Mouse (Mus musculus): ENCODE data around the gene Lyzl4. TPM values are rescaled to one million over a fixed set of nuclear protein-coding genes. Genes with fewer than 3 reads are reported as not detected.

Lyzl4 gene
- polyA plus RNA-seq, 1 experiment from 2014 or later: not detected

DNA sequence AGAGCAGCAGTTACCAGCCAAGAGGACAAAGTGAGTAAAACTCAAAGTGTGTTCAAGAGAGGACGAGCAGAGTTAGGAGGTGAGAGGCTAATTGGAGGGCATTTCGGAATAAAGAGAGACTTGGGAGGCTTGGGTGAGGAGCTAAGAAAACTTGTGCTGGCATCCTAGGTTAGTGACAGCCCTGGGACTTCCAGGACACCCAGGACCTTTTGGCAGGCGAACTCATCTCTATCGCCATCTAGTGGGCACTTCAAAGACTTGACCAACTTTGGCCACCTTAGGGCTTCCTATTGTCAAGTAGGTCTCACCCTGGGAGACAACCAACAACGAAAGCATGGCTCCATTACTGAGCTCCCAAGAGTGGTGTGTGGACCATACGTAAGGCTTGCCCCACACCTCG lies 29.4 kb upstream of the Lyzl4 start:
- Histone ChIP-seq H3K27ac (no peak overlapping the region), H3K9me3 (no peaks in the 10 kb centered on the region), H3K4me2 (no peak overlapping the region), H3K4me3 (replicated peaks) (no peak overlapping the region), H3K4me1 (peaks cover 29% of the 10 kb centered on the region), H3K36me3 (replicated peaks) (no peaks in the 10 kb centered on the region), H3K9ac (no peak overlapping the region), H3K27me3 (peaks cover 36% of the 10 kb centered on the region)
- 19% methylated on average over 7 of the region's 7 CpGs for WGBS
- no peak for ATAC-seq (ENCODE audit: low FRiP score)

DNA sequence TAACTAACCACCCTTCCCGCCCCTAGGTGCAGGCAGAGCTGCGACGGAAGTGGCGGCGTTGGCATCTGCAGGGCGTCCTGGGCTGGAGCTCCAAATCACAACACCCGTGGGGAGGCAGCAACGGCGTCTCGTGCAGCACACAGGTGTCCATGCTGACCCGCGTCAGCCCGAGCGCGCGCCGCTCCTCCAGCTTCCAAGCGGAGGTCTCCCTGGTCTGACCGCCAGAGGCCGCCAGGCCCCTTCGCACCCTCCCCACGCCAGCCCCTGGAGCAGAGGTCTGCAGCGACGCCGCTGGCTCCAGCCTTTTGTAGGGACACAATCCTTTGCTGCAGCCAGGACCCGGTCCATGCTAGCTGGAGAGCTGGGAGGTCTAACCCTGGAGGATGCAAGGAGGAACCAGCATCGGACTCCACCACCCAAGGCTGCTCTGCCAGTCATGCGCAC lies 27.5 kb upstream of the Lyzl4 start:
- H3K27me3 ChIP-seq: peaks cover 36% of the 10 kb centered on the region
- H3K4me1 ChIP-seq: peaks cover 29% of the 10 kb centered on the region

DNA sequence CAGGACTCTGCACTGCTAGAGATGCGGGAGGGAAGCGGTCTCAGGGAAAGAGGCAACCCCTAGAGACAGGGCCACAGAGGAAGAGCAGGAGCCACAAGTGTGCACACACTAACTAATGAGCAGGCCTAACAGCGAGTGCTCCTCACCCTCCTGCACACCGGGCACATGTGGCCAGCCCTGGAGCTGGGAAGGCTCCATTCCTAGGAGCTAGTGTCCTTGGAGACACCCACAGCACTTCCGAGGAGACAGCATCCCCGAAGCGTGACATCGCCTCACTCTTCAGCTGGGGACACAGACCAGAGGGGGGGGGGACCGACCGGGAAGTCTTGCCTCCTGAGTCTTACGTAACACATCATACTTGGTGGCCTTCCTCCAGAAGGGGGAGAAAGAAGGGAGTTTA lies 25.9 kb upstream of the Lyzl4 start:
- Histone ChIP-seq H3K9me3 (no peaks in the 10 kb centered on the region), H3K36me3 (replicated peaks) (no peaks in the 10 kb centered on the region), H3K27me3 (peaks cover 36% of the 10 kb centered on the region), H3K4me3 (replicated peaks) (no peak overlapping the region), H3K4me1 (peaks cover 29% of the 10 kb centered on the region), H3K9ac (no peak overlapping the region), H3K27ac (0 out of 2 replicates have a peak overlapping the region, but pooled peaks have one; percentile 3), H3K4me2 (no peak overlapping the region)
- ATAC-seq (ENCODE audit: low FRiP score): no peak
- 81% methylated on average over 11 of the region's 11 CpGs for WGBS

More for the DNA sequence above, 27.5 kb upstream of the Lyzl4 start:
- WGBS: under 1% methylated on average over 28 of the region's 28 CpGs
- no peaks in the 10 kb centered on the region for H3K9me3 ChIP-seq
- no peak overlapping the region for H3K27ac ChIP-seq
- no peaks in the 10 kb centered on the region for H3K36me3 ChIP-seq (replicated peaks)
- peak overlapping the region; percentile 68 for H3K4me2 ChIP-seq
- H3K4me3 ChIP-seq (replicated peaks): peak overlapping the region; percentile 35
- H3K9ac ChIP-seq: peak overlapping the region; percentile 38
- peak; percentile 80 for ATAC-seq (ENCODE audit: low FRiP score)

DNA sequence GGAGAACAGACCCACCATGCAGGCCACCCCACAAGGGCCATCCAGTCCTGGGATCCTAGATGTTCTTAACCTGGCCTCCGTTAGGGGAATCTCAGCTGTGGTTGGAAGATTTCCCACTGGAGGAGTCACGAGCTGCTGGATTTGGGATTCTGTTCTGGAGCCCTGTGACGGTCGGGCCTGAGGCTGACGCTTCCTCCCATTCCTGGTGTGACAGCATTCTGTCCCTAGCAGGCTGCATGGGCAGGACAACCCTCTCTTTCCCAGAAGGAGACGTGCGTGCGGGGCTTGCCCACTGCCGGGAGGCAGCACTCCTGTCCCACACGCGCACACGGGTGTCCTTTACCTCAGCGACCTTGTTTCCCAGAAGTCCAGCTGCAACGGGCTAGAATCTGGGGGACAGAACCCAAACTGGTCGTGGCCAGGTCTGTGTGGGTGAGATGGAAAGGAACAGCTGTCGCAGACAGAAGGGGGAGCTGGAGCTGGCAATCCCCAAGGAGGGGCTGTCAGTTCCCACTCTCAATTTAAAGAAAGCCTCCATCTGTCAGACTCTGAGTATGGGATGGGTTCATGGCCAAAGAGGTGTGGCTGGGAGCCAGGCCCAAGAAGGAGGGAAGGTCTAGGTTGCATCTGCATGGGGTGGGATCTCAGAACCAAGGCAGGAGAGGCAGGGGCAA lies 25.2 kb upstream of the Lyzl4 start:
- WGBS: 73% methylated on average over 16 of the region's 16 CpGs
- Histone ChIP-seq H3K36me3 (replicated peaks) (no peaks in the 10 kb centered on the region), H3K4me1 (peaks cover 26% of the 10 kb centered on the region), H3K9me3 (no peaks in the 10 kb centered on the region), H3K4me3 (replicated peaks) (no peak overlapping the region), H3K9ac (no peak overlapping the region), H3K4me2 (no peak overlapping the region), H3K27ac (peak overlapping the region; percentile 43; the same call in 1 of the 2 replicates), H3K27me3 (peaks cover 36% of the 10 kb centered on the region)
- peak; percentile 17; the same call in 1 of the 2 replicates for ATAC-seq (ENCODE audit: low FRiP score)

DNA sequence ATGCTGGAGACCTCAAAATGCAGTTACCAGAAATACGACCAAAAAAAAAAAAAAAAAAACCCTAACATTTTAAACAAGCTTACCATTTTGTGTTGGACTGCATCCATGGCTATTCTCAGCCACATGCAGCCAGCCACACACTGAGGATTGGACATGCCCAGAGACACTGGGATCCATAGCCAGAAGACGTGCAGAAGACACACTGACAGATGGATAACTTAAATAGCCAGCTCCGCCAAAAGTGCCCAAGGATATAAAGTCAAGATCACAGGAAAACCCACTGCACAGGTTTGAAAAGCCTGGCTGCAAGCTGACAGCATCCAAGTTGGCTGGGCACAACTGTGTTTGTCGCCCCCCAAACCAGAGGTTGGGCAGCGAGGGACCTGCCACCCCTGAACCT lies 22.2 kb upstream of the Lyzl4 start:
- WGBS: 79% methylated on average over 5 of the region's 5 CpGs
- Histone ChIP-seq H3K36me3 (replicated peaks) (no peaks in the 10 kb centered on the region), H3K4me3 (replicated peaks) (no peak overlapping the region), H3K27ac (no peak overlapping the region), H3K9me3 (no peaks in the 10 kb centered on the region), H3K4me1 (peaks cover 8% of the 10 kb centered on the region; the same call in 1 of the 2 replicates), H3K27me3 (peaks cover 16% of the 10 kb centered on the region), H3K9ac (no peak overlapping the region), H3K4me2 (no peak overlapping the region)
- ATAC-seq (ENCODE audit: low FRiP score): no peak

DNA sequence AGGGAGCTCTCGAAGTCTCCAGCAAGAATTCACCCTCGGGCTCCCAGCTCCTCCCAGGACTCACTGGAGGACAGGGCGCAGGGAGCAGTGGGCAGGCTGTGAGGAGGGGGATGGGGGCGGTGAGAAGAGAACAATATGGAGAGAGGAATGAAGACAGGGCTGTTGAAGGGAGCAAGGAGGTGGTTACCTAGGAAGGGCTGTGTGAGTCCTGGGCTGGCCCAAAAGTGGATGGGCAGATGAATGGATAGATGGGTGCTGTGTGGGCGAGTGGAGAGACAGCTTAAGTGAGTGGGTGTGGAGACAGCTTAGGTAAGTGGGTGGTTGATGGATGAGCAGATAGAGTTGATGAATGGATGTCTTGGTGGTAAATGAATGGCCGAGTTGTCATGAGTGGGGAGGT lies 21.6 kb upstream of the Lyzl4 start:
- 80% methylated on average over 6 of the region's 6 CpGs for WGBS
- Histone ChIP-seq H3K4me1 (peaks cover 7% of the 10 kb centered on the region; the same call in 1 of the 2 replicates), H3K9me3 (no peaks in the 10 kb centered on the region), H3K27me3 (peaks cover 10% of the 10 kb centered on the region), H3K9ac (no peak overlapping the region), H3K4me2 (no peak overlapping the region), H3K27ac (no peak overlapping the region), H3K36me3 (replicated peaks) (no peaks in the 10 kb centered on the region), H3K4me3 (replicated peaks) (no peak overlapping the region)
- ATAC-seq (ENCODE audit: low FRiP score): no peak

DNA sequence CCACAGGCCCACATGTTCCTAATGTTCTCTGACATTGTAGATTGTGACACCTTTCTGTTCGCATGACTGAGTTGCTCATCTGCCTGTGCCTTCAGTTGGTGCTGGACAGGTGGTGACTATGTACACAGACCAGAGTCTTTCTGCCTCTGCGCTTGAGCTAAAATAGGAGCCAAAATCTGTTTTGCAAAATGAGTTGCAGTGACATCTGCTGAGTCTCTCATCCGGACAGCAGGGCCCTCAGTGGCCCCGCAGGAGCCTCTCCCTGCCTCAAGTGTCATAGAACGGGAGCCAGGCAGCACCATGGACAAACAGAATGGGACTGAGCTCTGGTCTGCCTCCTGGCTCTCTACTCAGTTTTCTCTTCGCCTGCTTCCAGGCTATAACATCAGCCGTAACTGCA lies 17.9 kb upstream of the Lyzl4 start:
- Histone ChIP-seq H3K4me3 (replicated peaks) (no peak overlapping the region), H3K27ac (no peak overlapping the region), H3K4me2 (no peak overlapping the region), H3K9me3 (no peaks in the 10 kb centered on the region), H3K27me3 (no peaks in the 10 kb centered on the region), H3K9ac (no peak overlapping the region), H3K4me1 (no peaks in the 10 kb centered on the region; the same call in 1 of the 2 replicates), H3K36me3 (replicated peaks) (no peaks in the 10 kb centered on the region)
- no peak for ATAC-seq (ENCODE audit: low FRiP score)
- 85% methylated on average over 7 of the region's 7 CpGs for WGBS

DNA sequence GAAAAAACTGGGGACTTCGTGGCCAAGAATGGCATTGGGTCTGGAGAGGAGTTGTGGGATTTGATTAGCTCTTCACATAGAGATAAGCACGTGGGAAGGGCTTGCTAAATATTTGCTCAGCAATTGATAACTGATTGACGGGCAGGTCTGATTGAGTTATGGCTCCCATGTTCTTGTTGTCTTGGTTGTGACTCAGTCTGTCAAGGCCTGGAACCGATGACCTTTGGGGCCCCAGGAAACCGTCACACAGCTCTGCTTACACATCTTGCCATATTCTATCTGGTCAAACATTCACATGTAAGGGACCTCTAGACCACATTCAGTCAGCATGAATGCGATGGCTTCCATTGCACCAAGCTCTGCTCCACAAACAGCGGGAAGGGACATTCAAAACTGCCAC lies 16.4 kb upstream of the Lyzl4 start:
- Histone ChIP-seq H3K4me1 (no peaks in the 10 kb centered on the region; the same call in 1 of the 2 replicates), H3K4me3 (replicated peaks) (no peak overlapping the region), H3K27ac (no peak overlapping the region), H3K36me3 (replicated peaks) (no peaks in the 10 kb centered on the region), H3K4me2 (no peak overlapping the region), H3K27me3 (no peaks in the 10 kb centered on the region), H3K9me3 (no peaks in the 10 kb centered on the region), H3K9ac (no peak overlapping the region)
- WGBS: 89% methylated on average over 7 of the region's 7 CpGs
- ATAC-seq (ENCODE audit: low FRiP score): no peak

DNA sequence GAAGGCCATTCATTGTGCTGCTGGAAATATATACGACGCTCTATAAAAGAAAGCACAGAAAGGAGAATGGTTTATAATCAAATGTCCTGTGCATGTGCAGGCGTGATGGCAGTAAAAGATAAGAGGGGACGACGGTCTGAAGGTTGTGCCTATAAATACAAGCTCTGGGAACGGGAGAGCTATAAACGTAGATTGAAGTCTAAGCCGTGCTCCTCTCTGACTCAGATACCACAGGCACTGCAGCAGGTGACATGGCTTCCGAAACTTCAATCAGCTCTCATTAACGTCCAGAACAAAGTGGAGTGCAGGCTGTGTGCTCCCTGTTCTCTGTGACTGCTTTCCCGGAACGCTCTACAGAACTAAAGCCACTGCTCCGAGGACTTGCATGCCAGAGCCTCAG lies 15.2 kb upstream of the Lyzl4 start:
- WGBS: 79% methylated on average over 13 of the region's 13 CpGs

DNA sequence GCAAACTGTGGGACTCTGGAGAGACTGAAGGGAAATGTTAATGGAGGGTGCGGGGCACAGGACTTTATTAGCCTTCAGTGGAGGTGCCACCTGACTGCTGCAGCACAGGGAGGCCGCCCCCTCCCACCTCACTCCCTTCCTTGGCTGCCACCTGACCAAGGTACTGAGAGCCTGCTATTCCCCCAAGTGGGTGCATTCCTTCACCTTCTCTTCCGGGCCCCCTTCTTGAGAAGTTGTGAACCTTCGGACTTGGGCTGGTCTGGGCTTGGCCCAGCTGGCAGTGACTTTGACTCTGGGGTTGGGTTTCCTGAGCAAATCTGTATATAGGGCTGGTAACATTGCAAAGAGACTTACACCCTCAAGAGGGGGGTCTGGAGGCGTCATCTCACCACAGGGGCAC lies 14.4 kb upstream of the Lyzl4 start:
- 93% methylated on average over 5 of the region's 5 CpGs for WGBS
- Histone ChIP-seq H3K4me2 (no peak overlapping the region), H3K9ac (no peak overlapping the region), H3K27ac (no peak overlapping the region), H3K4me1 (no peaks in the 10 kb centered on the region; the same call in 1 of the 2 replicates), H3K9me3 (no peaks in the 10 kb centered on the region), H3K27me3 (no peaks in the 10 kb centered on the region), H3K4me3 (replicated peaks) (no peak overlapping the region), H3K36me3 (replicated peaks) (no peaks in the 10 kb centered on the region)
- no peak for ATAC-seq (ENCODE audit: low FRiP score)

More for the DNA sequence above, 15.2 kb upstream of the Lyzl4 start:
- Histone ChIP-seq H3K4me3 (replicated peaks) (no peak overlapping the region), H3K4me1 (no peaks in the 10 kb centered on the region; the same call in 1 of the 2 replicates), H3K27ac (no peak overlapping the region), H3K36me3 (replicated peaks) (no peaks in the 10 kb centered on the region), H3K9me3 (no peaks in the 10 kb centered on the region), H3K4me2 (no peak overlapping the region), H3K9ac (no peak overlapping the region), H3K27me3 (no peaks in the 10 kb centered on the region)
- ATAC-seq (ENCODE audit: low FRiP score): no peak

DNA sequence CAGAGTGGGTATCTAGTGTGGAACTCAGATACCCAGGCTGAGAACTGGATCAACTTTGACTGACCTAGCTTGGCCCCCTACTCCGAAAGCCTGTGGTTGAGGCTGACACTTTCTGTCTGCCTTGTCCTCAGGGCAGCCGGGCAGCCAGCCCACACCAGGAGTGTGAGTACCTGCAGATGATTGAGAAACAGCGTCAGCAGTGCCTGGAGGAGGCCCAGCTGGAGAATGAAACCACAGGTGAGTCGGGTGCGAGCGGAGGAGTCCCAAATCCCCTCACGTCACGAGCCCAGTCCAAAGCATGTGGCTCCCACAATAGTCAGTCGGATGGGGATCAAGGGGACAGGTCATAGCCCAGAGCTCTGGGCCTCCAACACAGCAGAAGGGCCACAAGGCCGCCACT lies 11.8 kb upstream of the Lyzl4 start:
- no peak overlapping the region for H3K4me2 ChIP-seq
- H3K27me3 ChIP-seq: no peaks in the 10 kb centered on the region
- H3K4me3 ChIP-seq (replicated peaks): no peak overlapping the region
- H3K9me3 ChIP-seq: no peaks in the 10 kb centered on the region
- no peak overlapping the region for H3K27ac ChIP-seq
- WGBS: 90% methylated on average over 10 of the region's 10 CpGs
- H3K4me1 ChIP-seq: no peaks in the 10 kb centered on the region
- no peak for ATAC-seq (ENCODE audit: low FRiP score)
- no peaks in the 10 kb centered on the region for H3K36me3 ChIP-seq (replicated peaks)
- no peak overlapping the region for H3K9ac ChIP-seq

DNA sequence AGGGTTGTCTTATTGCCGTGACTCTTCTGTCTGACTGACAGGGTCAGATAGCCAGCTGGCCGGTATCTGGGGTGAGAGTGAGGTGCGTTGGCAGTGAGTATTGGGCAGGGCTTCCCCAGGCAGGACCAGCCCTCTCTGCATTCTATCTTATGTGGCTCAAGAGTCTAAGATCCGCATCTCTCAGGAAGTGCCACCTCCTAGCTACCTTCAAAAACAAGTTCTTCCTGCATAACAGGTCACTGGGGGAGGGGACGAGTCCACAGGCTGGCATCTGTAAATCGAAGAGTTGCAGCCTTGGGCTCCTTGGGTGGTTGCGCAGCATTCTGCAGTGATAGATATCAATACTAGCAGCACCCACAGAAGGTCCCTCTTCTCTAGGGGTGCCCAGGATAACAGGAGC lies 5.1 kb upstream of the Lyzl4 start:
- no peak overlapping the region for H3K4me2 ChIP-seq
- peaks cover 34% of the 10 kb centered on the region for H3K27me3 ChIP-seq
- H3K36me3 ChIP-seq (replicated peaks): no peaks in the 10 kb centered on the region
- 79% methylated on average over 7 of the region's 7 CpGs for WGBS
- H3K9me3 ChIP-seq: no peaks in the 10 kb centered on the region
- no peak overlapping the region for H3K27ac ChIP-seq
- H3K4me3 ChIP-seq (replicated peaks): no peak overlapping the region
- peaks cover 14% of the 10 kb centered on the region for H3K4me1 ChIP-seq
- no peak overlapping the region for H3K9ac ChIP-seq
- no peak for ATAC-seq (ENCODE audit: low FRiP score)

DNA sequence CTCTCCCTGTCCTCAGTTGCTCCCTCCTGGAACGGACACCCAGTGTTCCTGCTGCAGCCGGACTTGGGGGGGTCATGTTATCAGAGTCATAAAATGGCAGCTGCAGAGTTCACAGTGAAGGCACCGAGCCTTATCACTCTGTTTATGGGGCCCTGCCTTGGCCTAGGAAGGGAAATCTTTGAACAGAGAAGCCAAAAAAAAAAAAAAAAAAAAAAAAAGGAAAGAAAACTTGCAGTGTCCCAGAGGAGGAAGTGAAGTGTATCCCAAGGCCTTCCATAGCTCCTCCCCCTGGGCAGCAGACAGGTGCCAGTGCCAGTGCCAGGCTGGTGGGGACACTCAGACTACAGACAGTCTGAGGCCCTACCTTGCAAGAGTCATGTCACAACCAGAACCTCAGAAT lies 3.0 kb upstream of the Lyzl4 start:
- H3K4me2 ChIP-seq: no peak overlapping the region
- 80% methylated on average over 3 of the region's 3 CpGs for WGBS
- H3K27ac ChIP-seq: no peak overlapping the region
- no peak overlapping the region for H3K9ac ChIP-seq
- no peak for ATAC-seq (ENCODE audit: low FRiP score)
- peaks cover 56% of the 10 kb centered on the region for H3K27me3 ChIP-seq
- no peak overlapping the region for H3K4me3 ChIP-seq (replicated peaks)
- H3K9me3 ChIP-seq: no peaks in the 10 kb centered on the region
- no peaks in the 10 kb centered on the region for H3K36me3 ChIP-seq (replicated peaks)
- peaks cover 20% of the 10 kb centered on the region for H3K4me1 ChIP-seq

All from forebrain, embryonic 12.5 days (tissue).